Mouse (Mus musculus): Measurements from ENCODE around the gene Tril.

The Tril gene

DNA sequence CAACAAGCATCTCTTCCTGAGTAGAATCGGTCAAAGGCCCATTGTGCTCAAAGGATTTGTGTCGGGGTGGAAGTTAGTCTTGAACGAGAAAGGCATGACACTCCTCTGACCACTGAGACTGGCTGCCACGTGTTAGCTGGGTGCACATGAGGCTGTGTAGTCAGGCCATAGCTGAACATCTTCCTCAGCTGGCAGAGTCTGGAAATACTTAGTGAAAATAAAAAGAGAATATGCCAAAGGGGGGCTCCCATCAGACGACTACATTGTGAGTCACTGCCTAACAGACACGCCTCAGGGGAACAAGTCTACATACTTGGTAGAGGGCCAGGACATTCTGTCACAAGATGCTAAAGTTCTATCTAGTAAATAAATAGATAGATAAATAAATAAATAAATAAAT is 16.5 kb downstream of the Tril start:
- no peak for DNase-seq

DNA sequence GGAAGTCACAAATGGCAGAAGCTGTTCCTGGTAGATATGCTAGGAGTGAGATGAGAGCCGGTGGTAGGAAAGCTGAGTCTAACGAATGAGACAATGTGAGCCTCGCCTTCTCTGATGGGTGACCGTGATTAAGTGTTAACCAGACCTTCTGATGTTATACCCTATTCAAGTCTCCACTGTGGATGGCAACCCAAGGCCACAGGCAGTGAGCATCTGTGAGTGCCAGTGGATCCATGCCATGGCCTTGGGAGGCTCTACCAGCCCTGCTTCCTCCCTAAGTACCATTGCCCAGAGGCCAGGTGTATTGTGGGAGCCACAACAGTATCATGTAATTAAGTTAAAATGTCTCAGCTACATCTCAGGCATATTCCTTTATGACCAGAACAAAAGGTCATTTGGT is 17.1 kb downstream of the Tril start:
- DNase-seq: no peak

DNA sequence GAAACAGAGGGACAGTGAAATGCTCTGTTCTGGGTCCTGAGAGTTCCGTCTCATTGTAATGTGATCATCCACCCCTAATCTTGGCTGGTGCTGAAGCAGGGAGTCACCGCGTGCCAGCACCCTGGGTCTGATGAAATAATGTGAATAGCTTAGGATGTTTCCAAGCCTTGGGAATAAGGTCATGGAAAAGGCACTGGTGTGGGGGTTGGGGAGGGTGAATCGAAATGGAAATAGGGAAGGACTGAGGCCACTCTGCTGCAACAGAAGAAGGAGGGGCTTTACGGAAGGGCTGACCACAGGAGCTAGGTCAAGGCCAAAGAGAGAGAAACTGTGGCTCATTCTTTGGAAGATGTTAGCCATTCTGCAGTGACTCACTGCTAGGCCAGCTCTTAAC is 18.7 kb downstream of the Tril start:
- DNase-seq: no peak

DNA sequence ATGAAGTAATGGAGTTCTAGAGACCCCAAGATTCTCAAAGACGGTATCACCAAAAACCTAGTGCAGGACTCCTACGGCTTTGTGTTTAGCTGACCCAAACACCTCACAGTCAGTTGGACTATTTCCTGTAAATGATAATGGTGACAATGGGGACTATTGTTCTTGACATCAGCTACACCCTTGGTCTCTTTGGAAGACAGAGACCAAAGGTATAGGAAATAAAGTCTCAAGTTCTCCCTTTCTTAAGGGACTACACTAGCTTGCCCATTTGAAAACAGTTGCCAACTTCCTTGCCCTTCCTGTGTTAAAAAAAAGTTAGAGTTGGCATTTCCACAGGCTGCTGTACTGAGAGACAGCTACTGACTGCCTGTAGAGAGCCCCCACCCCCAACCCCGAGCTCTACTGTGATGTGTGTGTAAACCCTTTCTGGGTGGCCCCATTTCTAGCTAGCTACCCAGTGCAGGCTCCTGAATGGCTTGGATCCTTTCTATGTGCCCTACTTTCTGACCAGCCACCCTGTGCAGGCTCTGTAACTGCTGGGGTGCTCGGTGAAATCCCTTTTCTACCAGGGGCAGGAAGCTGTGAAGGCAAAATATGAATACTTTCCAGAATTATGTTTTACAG is 19.2 kb downstream of the Tril start:
- no peak for DNase-seq

DNA sequence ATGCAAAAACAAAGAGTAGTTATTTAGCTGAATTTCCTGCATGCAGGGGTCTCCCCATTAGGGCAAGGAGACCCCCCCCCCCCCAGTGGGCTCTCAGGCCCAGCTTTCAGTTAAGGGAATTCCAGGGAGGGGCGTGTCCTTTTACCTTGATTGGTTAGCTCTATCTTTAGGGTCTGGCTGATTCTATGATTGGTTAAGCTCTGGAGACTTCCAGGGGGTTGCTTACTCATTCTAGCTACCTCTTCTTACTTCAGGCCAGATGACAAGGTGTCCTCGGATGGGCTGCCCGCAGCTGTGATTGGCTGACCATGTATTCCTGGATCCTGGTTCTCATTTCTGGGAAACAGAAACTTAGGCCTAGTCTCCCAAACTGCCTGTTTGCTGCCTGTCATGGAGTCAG is 21.8 kb downstream of the Tril start:
- no peak for DNase-seq

DNA sequence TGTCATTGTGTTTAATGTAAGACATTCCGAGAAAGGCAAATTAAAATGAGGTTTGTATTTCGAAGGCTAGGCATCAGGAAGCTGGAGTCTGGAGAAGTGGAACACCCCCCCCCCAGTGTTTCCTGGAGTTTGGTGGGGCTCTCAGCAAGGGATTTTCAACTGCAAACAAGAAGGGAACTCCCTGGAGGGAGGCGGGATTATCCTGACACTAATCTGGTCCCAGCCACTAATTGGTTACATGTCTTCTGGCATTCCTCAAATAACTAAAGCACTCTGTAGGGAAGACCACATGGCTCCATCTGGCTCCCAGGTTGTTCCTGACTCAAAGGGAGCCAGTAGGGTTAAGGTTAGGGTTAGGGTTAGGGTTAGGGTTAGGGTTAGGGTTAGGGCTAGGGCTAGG is 23.8 kb downstream of the Tril start:
- no peak for DNase-seq

DNA sequence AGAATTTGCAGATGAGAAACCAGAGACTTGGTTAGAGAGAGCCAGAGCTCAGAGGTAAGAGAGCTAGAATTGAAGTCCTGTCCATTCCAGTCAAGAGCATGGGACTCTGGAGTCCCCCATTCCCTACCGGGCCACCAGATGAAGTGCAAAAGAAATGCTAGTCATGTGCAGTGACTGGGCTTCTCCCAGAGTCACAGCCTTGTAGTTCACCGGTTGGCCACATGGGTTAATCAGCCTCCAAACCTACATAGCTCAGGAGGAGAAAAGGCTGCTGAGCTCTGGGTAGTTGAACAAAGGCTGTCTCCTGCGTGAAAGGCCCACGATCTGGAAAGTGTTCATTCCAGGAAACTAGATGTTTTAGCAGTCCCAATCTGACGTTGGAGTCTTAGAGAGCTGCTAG is 24.8 kb downstream of the Tril start:
- peak; percentile 23 to 55 for DNase-seq

DNA sequence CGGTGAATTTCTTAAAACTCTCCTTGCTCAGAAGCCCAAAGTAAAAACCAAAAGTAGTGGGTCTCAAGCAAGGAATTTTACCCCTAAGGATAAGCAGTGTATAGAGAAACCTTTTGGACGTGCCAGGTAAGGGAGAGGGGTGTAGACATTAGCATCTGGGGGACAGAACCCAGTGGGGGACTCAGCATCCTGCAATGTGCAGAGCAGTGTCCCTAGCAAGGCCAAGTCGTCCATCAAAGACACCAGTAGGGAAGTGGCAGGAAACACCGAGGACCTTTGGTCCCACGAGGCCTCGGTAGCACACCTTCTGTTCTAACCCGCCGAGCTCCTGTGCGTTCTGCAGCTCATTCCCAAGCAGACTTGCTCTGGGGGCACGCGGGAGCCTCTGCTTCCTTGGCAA is 25.6 kb downstream of the Tril start:
- DNase-seq: no peak

DNA sequence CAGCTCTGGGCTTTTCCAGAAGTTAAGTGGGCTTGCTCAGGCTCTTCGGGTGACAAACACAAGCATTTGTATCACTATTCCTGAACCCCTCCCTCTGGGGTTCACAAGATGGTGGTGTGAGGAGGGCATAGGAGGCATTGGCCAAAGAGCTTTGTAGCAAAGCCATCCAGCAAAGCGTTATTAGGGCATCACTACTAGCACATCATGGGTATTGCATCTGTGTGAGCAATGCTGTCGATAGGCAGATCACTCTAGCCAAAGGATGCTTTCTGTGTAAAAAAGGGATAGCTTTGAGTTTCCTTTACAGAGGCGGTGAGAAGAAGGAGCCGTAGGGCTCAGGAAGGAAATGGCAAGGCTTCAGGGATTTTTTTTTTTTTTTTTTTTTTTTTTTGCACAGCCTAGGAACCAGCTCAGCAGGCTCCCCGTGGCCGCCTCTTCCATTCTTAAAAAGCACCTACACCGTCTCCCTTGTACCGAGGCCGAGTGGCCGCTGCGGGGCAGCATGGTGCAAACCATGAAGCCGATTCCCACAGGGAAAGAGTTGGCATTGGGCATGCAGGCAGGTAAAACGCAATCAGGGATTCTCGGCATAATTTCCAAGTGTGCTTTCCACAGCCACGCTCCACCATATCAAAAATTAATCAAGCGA is 26.2 kb downstream of the Tril start:
- peak; percentile 74 to 87 for DNase-seq

DNA sequence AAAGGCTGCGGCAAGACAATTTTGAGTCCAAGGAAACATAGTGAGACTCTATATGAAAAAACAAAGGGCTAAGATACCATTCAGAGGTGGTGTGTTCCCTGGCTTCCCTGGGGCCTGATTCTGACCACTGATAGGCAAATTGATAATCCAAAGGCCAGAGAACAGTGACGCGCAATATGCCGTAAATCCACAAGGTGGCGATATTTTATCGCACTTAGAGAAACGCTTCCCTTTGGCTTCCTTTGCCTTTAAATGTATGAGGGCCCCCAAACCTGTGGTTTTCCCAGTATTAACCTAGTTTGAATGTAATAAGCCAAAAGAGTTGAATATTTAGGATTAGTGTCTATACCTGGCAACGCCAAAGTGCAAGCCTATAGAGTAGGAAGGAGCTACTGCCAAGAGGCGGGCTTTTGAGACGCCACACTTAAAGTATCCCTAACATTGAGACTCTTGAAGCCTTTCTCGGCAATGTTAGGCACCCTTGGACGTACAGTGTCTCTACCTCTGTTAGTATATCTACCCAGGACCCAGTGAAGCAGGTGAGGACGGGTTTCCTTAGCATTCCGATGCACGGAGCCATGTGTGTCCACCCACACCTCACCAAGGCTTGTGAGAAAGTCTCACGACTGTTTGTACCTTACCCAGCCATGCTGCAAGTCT is 37.6 kb downstream of the Tril start:
- peak; percentile 20 to 58 for DNase-seq

DNA sequence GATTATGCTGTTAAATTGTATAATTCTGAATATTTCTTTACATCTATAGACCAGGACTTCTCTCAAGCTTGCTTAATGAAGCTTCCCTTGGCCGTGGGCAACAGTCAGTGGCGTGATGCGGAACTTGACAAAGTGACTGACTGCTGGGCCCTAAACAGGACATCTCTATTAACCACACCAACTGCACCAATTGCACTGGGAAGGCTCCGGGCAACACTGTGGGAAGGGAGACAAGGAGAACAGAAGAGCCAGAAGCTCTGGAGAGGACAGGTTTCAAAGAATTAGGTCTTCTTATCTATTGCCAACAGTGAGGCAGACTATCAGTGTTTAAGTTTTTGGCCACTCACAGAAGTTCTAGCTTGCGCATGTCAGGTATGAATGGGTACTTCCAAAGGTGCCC is 38.4 kb downstream of the Tril start:
- no peak for DNase-seq

DNA sequence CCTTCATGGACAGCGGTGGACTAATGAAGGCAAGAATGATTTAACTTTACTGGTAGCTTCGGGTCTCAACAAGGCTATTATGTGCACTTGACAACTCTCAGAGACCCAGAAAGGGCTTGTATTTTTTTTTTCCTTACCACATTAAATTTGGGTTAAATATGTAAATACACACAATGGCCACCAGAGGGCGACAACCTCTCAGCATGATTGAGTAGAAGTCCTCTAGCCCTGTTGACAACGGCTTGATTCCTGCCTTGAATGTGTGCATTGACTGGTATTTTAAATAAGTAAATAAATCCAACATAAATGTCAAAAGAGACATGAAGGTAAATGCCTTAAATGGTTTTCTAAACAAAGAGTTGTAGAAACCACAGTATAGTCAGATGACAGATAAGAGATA is 39.5 kb downstream of the Tril start:
- no peak for DNase-seq

DNA sequence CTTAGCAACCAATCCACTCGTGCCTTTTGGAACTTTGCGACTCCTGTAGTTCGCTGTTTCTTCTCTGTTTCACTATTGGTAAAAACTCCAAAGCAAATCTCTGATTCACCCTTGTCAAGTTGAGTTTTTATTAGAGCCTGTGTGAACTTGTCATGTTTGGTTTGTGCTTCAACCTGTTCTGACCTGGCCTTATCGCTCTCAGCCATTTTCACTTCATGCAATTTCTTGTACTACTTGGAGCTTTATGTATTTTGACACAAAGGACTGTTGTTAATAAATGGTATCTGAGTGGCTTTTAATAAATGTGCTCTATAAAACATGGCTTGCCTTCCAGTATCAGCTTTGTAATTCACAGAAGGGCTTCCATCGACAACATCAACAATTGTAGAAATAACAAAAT is 40.6 kb downstream of the Tril start:
- no peak for DNase-seq

DNA sequence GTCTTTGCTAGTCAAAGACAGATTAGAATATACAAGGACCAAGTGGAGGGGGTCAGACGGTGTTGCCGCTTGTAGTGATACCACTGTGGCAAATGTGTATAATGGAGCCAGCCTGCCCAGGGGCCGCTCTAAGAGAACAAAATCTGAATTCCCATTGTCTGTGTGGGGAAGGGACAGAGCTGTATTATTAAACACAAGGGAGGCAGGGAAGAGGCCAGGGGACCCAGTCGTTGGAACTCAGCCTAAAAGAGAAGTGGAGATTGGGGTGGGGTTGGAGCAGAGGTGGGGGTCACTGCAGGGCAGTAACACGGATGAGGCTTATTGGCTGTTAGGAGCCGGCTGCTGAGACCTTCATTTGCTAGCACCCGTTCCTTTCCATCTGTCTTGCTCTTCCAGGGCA is 41.1 kb downstream of the Tril start:
- DNase-seq: no peak

DNA sequence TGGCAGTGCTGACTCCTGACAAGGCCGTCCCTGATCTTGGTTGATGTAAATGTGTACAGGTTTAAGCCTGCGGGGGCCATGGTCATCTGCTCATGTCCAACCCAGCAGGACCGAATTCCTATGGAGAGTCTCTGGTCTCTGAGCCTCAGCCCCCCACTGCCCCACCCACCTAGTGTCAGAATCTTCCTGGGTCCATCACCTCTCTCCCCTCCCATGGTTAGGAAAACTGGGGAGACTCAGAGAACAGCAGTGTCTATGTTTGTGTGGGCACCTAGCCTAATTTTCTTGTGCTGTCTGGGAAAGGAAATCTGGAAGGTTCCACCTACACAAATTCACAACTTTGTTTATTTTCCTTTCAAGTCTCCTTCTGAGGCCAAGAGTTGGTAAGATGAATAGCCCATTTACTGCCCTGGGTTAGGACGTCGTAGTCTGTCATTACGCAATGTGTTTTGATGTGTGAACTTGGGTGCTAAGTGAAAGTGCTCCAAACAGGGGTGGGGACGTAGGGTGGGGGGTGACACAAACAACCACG is 42.1 kb downstream of the Tril start:
- no peak for DNase-seq

DNA sequence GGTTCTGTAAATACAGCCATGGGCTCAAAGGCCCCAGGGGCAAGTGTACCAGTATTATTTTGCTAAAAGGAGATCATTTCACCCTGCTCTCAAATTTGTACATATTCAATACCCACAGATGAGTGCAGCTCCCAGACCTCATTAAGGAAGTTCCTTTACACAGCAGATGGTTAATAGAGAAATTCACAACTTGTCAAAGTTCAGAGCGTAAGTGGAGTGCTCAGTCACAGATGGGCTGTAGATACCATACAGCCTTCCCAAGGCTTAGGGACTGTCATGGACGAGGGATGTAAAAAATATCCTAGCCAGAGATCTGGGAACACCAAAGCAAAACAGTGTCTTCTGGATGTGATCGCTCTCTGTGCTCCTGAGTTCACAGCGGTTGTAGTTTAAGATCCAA is 52.4 kb downstream of the Tril start:
- DNase-seq: no peak

DNA sequence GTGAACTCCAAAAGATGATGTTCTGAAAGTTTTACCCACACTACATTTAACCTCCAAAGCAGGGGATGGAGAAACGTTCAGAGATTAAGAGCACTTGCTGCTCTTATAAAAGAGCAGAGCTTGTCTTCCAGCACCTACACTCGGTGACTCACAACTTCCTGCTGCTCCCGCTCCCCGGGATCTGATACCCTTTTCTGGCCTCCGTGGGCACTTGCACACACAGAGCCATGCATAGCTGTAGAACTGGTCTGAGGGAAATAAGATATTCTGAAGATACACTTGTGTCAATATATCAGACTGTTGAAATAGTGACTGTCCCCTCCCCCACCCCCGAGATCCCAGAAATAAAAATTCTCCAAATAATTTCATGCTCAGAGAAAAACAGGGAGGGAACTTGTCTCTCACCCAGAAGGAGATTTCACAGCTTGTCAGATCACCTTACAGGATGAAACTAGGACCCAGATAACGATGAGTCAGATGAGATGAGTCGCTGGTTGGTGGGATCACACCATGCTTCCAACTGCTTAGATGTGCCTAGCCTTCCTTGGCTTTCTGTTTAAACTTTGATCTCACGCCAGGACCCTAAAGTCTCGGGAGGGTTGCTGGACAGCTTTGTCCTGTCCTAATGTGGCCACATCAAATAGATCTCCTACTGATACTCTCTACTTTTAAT is 54.3 kb downstream of the Tril start:
- no peak for DNase-seq

DNA sequence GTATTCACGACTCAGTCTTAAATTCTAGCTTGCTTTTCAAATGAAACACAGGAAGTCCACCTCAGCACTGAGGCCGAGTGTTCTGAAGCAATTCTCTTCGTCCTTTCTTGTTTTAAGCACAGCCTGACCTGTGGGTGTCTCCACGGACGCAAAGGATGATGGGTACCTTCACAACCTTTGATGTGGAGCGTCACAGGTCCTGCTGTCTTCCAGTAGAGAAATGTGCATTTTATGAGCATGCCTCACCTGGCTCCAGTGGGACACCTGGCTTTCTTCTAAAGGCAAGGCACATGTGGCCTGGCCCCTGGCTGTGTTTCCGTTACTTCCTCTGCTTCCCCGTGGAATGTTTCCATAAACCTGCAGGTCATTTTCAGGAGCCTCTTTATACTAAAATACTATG is 54.9 kb downstream of the Tril start:
- DNase-seq: no peak
